Mouse (Mus musculus): ENCODE measurements around the gene C77080. TPM values are rescaled to one million over a fixed set of nuclear protein-coding genes. Genes with fewer than 3 reads are reported as not detected.
A peak's percentile ranks its signal among the peaks of the same experiment; 100 is the strongest.

C77080 gene
- polyA plus RNA-seq, 1 experiment from 2014 or later = 6.7 TPM

- Histone ChIP-seq H3K9ac (replicated peaks; ENCODE audit: low read depth) (no peak overlapping the region; the same call in 1 of the 2 replicates), H3K36me3 (ENCODE audit: insufficient read depth, low read length) (no peaks in the 10 kb centered on the region), H3K27ac (ENCODE audit: low read length) (0 out of 2 replicates have a peak overlapping the region, but pooled peaks have one; percentile 90), H3K4me1 (ENCODE audit: insufficient read depth, low read depth, low read length) (peaks cover 10% of the 10 kb centered on the region), H3K4me3 (ENCODE audit: low read depth, low read length) (peak overlapping the region; percentile 82; the same call in 1 of the 2 replicates), H3K9me3 (ENCODE audit: low read length) (no peaks in the 10 kb centered on the region), H3K27me3 (replicated peaks; ENCODE audit: insufficient read depth, low read length) (no peaks in the 10 kb centered on the region), H3K4me2 (replicated peaks; ENCODE audit: low read depth, low read length) (peak overlapping the region; percentile 88)
- DNase-seq (ENCODE audit: low spot score) (no peak), ATAC-seq (no peak)
- 39% methylated on average over 5 of the region's 5 CpGs for WGBS
- TF ChIP-seq CTCF (IDR thresholded peaks at IDR 0.05) (no peak), EP300 (IDR thresholded peaks at IDR 0.05) (no peak)
These were observed 73.1 kb downstream of the C77080 start for GRCm38 (mm10) chr4:129188041-129188659.

GRCm38 (mm10) chr4:129179560-129179959, 81.6 kb downstream of the C77080 start:
- TF ChIP-seq CTCF (IDR thresholded peaks at IDR 0.05) = peak; percentile 50
- TF ChIP-seq EP300 (IDR thresholded peaks at IDR 0.05) = no peak
- ATAC-seq (no peak), DNase-seq (ENCODE audit: low spot score) (peak; percentile 22)
- Histone ChIP-seq H3K4me2 (replicated peaks; ENCODE audit: low read depth, low read length) (no peak overlapping the region), H3K4me1 (ENCODE audit: insufficient read depth, low read depth, low read length) (no peaks in the 10 kb centered on the region), H3K27ac (ENCODE audit: low read length) (no peak overlapping the region), H3K9ac (replicated peaks; ENCODE audit: low read depth) (no peak overlapping the region), H3K27me3 (replicated peaks; ENCODE audit: insufficient read depth, low read length) (no peaks in the 10 kb centered on the region), H3K36me3 (ENCODE audit: insufficient read depth, low read length) (no peaks in the 10 kb centered on the region; the same call in 1 of the 2 replicates), H3K9me3 (ENCODE audit: low read length) (no peaks in the 10 kb centered on the region), H3K4me3 (ENCODE audit: low read depth, low read length) (no peak overlapping the region)
- 69% methylated on average over 1 of the region's 1 CpGs for WGBS

- H3K4me2 ChIP-seq (replicated peaks; ENCODE audit: low read depth, low read length) = no peak overlapping the region
- H3K27ac ChIP-seq (ENCODE audit: low read length) = no peak overlapping the region
- H3K9me3 ChIP-seq (ENCODE audit: low read length) = no peaks in the 10 kb centered on the region
- whole genome bisulfite sequencing = 71% methylated on average over 1 of the region's 1 CpGs
- no peak overlapping the region for H3K4me3 ChIP-seq (ENCODE audit: low read depth, low read length)
- peaks cover 17% of the 10 kb centered on the region; the same call in 1 of the 2 replicates for H3K36me3 ChIP-seq (ENCODE audit: insufficient read depth, low read length)
- ATAC-seq = no peak
- H3K9ac ChIP-seq (replicated peaks; ENCODE audit: low read depth) = no peak overlapping the region
- H3K27me3 ChIP-seq (replicated peaks; ENCODE audit: insufficient read depth, low read length) = no peaks in the 10 kb centered on the region
- DNase-seq (ENCODE audit: low spot score) = no peak
- no peak; the same call in 1 of the 2 replicates for TF ChIP-seq CTCF (IDR thresholded peaks at IDR 0.05)
- TF ChIP-seq EP300 (IDR thresholded peaks at IDR 0.05) = no peak
- no peaks in the 10 kb centered on the region for H3K4me1 ChIP-seq (ENCODE audit: insufficient read depth, low read depth, low read length)
These were observed 88.7 kb downstream of the C77080 start for GRCm38 (mm10) chr4:129172529-129172928.

Small RNA genes lying within 50 kb of the gene (microRNA-seq; reads per million reads assigned to microRNA genes)
- gene Gm22994 = not detected

Other genes starting within 250 kb of the C77080 start
- gene Rnf19b, start 203.1 kb downstream of the C77080 start, polyA plus RNA-seq (2015; fragmentation: Nextera tagmentation; extraction: Ambion mirVana) = 10.9 and 11.7 TPM in 2 replicates
- gene Tmem54, start 155.9 kb downstream of the C77080 start, polyA plus RNA-seq (2015; fragmentation: Nextera tagmentation; extraction: Ambion mirVana) = 2.4 and 2.9 TPM in 2 replicates
- 0.51 and 1.1 TPM in 2 replicates for gene Hpca, start 139.4 kb downstream of the C77080 start, polyA plus RNA-seq (2015; fragmentation: Nextera tagmentation; extraction: Ambion mirVana)
- 7.6 and 9.7 TPM in 2 replicates for gene Fndc5, start 124.4 kb downstream of the C77080 start, polyA plus RNA-seq (2015; fragmentation: Nextera tagmentation; extraction: Ambion mirVana)
- gene S100pbp, start 71.7 kb downstream of the C77080 start, polyA plus RNA-seq (2015; fragmentation: Nextera tagmentation; extraction: Ambion mirVana) = 7.3 and 7.5 TPM in 2 replicates
- 26.4 and 27.1 TPM in 2 replicates for gene Yars, start 71.6 kb downstream of the C77080 start, polyA plus RNA-seq (2015; fragmentation: Nextera tagmentation; extraction: Ambion mirVana)
- gene Sync, start 26.2 kb upstream of the C77080 start, polyA plus RNA-seq (2015; fragmentation: Nextera tagmentation; extraction: Ambion mirVana) = 0.80 and 0.98 TPM in 2 replicates
- 159 and 182 TPM in 2 replicates for gene Rbbp4, start 74.0 kb upstream of the C77080 start, polyA plus RNA-seq (2015; fragmentation: Nextera tagmentation; extraction: Ambion mirVana)
- gene Zbtb8os, start 74.3 kb upstream of the C77080 start, polyA plus RNA-seq (2015; fragmentation: Nextera tagmentation; extraction: Ambion mirVana) = 32.3 and 36.5 TPM in 2 replicates
- 15.6 and 16.9 TPM in 2 replicates for gene Zbtb8a, start 116.7 kb upstream of the C77080 start, polyA plus RNA-seq (2015; fragmentation: Nextera tagmentation; extraction: Ambion mirVana)
- 1.8 and 2.8 TPM in 2 replicates for gene Zbtb8b, start 179.4 kb upstream of the C77080 start, polyA plus RNA-seq (2015; fragmentation: Nextera tagmentation; extraction: Ambion mirVana)
- 29.0 TPM in 2 replicates for gene Bsdc1, start 200.2 kb upstream of the C77080 start, polyA plus RNA-seq (2015; fragmentation: Nextera tagmentation; extraction: Ambion mirVana)
- gene Tssk3, start 229.6 kb upstream of the C77080 start, polyA plus RNA-seq (2015; fragmentation: Nextera tagmentation; extraction: Ambion mirVana) = 0.11 and 0.12 TPM in 2 replicates
- 0.89 and 2.5 TPM in 2 replicates for gene Fam229a, start 229.8 kb upstream of the C77080 start, polyA plus RNA-seq (2015; fragmentation: Nextera tagmentation; extraction: Ambion mirVana)